Mouse (Mus musculus) neutrophil, adult 65 days (primary cell): ENCODE results near the gene Sec14l1. TPM values are rescaled to one million over a fixed set of nuclear protein-coding genes. Genes with fewer than 3 reads are reported as not detected.

Experiments used
- total RNA-seq: library from RNA; stranded (reverse); gene quantifications from 2 replicates; pipeline ENCODE4 v1.2.4, GENCODE M21; 2023

Sec14l1 gene
- 65.9 and 67.4 TPM in 2 replicates for total RNA-seq

GRCm38 (mm10) chr11:117114592-117115345 is at the start of gene Sec14l1:
Gene Sec14l1 (plus strand): TSS chr11:117115168.

GRCm38 (mm10) chr11:117199282-117200175 is 84.6 kb downstream of the Sec14l1 start, which contains the start of gene Sept9:
Gene Sept9 (plus strand): TSS chr11:117199661.

Other genes with a start within 250 kb of the Sec14l1 start
- gene Mgat5b, start 196.3 kb upstream of the Sec14l1 start, total RNA-seq, result not detected in 2 replicates
- 169 and 182 TPM in 2 replicates for gene Sept9, start 84.5 kb downstream of the Sec14l1 start, total RNA-seq